Comparison of ENCODE assay signal across 8 mouse cellular contexts in genomic region chr3:99253497-99254451, GRCm38 (mm10). TPM values are rescaled to one million over a fixed set of nuclear protein-coding genes. Genes with fewer than 3 reads are reported as not detected.
A peak's percentile ranks its signal among the peaks of the same experiment; 100 is the strongest.
DNase-seq lines count a peak whose midpoint lies in the region; ATAC-seq and TF ChIP-seq lines count a peak whose summit lies in the region.

No protein-coding gene starts in this region.

- peak; percentile 50 for ATAC-seq in intestine, embryonic 16.5 days
- no peak for ATAC-seq in erythroblast, adult 5-6 weeks (replicated peaks; ENCODE audit: low FRiP score, poor library complexity, severe bottlenecking)

- DNase-seq in kidney, adult 2 months = no peak
- no peak for DNase-seq in kidney, adult 11 months
- DNase-seq in ZHBTc4 (ENCODE audit: low read depth, low spot score) = peak; percentile 71
- peak; percentile 80 for DNase-seq in gastrocnemius, adult 18-20 months (ENCODE audit: low spot score)
- DNase-seq in thymus, postnatal 36 days = no peak

- H3K9ac ChIP-seq in intestine, embryonic 16.5 days (ENCODE audit: low read depth, low read length) = peak overlapping the region; percentile 35; the same call in 1 of the 2 replicates

- 0 out of 2 replicates have a peak, but pooled peaks cover 6% of the 10 kb centered on the region for H3K9me3 ChIP-seq in intestine, embryonic 16.5 days (ENCODE audit: control insufficient read depth, low read length)
- H3K9me3 ChIP-seq in megakaryocyte, embryonic 14.5 days = peaks cover 18% of the 10 kb centered on the region; the same call in 1 of the 2 replicates

- peak overlapping the region; percentile 72 for H3K4me2 ChIP-seq in intestine, embryonic 16.5 days (ENCODE audit: low read depth, low read length)

- peaks cover 32% of the 10 kb centered on the region for H3K27me3 ChIP-seq in kidney, adult 2 months (replicated peaks; ENCODE audit: control insufficient read depth, insufficient read depth, low read length)
- peaks cover 94% of the 10 kb centered on the region for H3K27me3 ChIP-seq in intestine, embryonic 16.5 days (replicated peaks; ENCODE audit: control insufficient read depth, insufficient read depth, low read length)
- peaks cover 99% of the 10 kb centered on the region for H3K27me3 ChIP-seq in megakaryocyte, embryonic 14.5 days (replicated peaks)

- no peak overlapping the region for H3K27ac ChIP-seq in kidney, adult 2 months (ENCODE audit: insufficient read depth, low read depth, low read length)
- H3K27ac ChIP-seq in intestine, embryonic 16.5 days (ENCODE audit: low read length) = no peak overlapping the region

- no peaks in the 10 kb centered on the region for H3K36me3 ChIP-seq in kidney, adult 2 months (ENCODE audit: control insufficient read depth, insufficient read depth, low read length)
- H3K36me3 ChIP-seq in intestine, embryonic 16.5 days (ENCODE audit: control insufficient read depth, insufficient read depth, low read length) = no peaks in the 10 kb centered on the region
- H3K36me3 ChIP-seq in megakaryocyte, embryonic 14.5 days (replicated peaks; ENCODE audit: low read length) = no peaks in the 10 kb centered on the region

- WGBS in kidney, adult 2 months = under 1% methylated on average over 73 of the region's 73 CpGs
- under 1% methylated on average over 73 of the region's 73 CpGs for WGBS in intestine, embryonic 16.5 days

- no peak for TF ChIP-seq CTCF in kidney, adult 2 months (conservative IDR thresholded peaks at IDR 0.05; ENCODE audit: insufficient read depth, insufficient read length, low read depth, low read length)

- H3K4me3 ChIP-seq in kidney, adult 2 months (ENCODE audit: insufficient read depth, low read depth, low read length) = peak overlapping the region; percentile 29
- peak overlapping the region; percentile 49 for H3K4me3 ChIP-seq in intestine, embryonic 16.5 days (ENCODE audit: low read length)
- peak overlapping the region; percentile 91 for H3K4me3 ChIP-seq in megakaryocyte, embryonic 14.5 days (replicated peaks)

- 0 out of 2 replicates have a peak, but pooled peaks cover 8% of the 10 kb centered on the region for H3K4me1 ChIP-seq in kidney, adult 2 months (ENCODE audit: control insufficient read depth, insufficient read depth, low read length)
- H3K4me1 ChIP-seq in intestine, embryonic 16.5 days (ENCODE audit: control insufficient read depth, insufficient read depth, low read length) = peaks cover 16% of the 10 kb centered on the region
- peaks cover 33% of the 10 kb centered on the region for H3K4me1 ChIP-seq in megakaryocyte, embryonic 14.5 days

- no peak for TF ChIP-seq POLR2A in kidney, adult 2 months (IDR thresholded peaks at IDR 0.05; ENCODE audit: low read depth, low read length)

RNA-seq across cellular contexts. Expression of gene Tbx15, which starts 13.6 kb away (rescaled TPM):
- 0.07 and 0.72 TPM in 2 replicates for polyA plus RNA-seq in kidney, adult 2 months (2012; rRNA removed)
- total RNA-seq in gastrocnemius, adult 18-20 months (2021) = 100 to 1,000 TPM; 125 to 144 TPM
- polyA plus RNA-seq in intestine, embryonic 16.5 days (2015; fragmentation: Nextera tagmentation; extraction: Ambion mirVana) = 0.10 and 0.13 TPM in 2 replicates
- not detected in 2 replicates for polyA plus RNA-seq in megakaryocyte, embryonic 14.5 days (2012; ENCODE audit: insufficient read depth, low replicate concordance)
- 0.58 TPM in 1 of 2 replicates, not detected in the other for total RNA-seq in erythroblast, adult 5-6 weeks (2015; ENCODE audit: low replicate concordance)
- 0.14 and 0.85 TPM in 2 replicates for total RNA-seq in erythroblast, adult 5-6 weeks (2017; ENCODE audit: low replicate concordance)

Comparison
In these comparisons a context has a peak if more than half of its experiments do, and no peak if none do; other contexts are left out.
1. DNase-seq: peak in ZHBTc4 (single experiment) and gastrocnemius, adult 18-20 months (single experiment); none in kidney, adult 2 months (single experiment), kidney, adult 11 months (single experiment) and thymus, postnatal 36 days (0 of 2).
2. H3K4me3 ChIP-seq: peak in every context shown above with its lines; median percentile 91 in megakaryocyte, embryonic 14.5 days; 49 in intestine, embryonic 16.5 days; 29 in kidney, adult 2 months.